Mouse (Mus musculus) brain, embryonic 14.5 days (tissue): Measurements from ENCODE around the gene Acad11. TPM values are rescaled to one million over a fixed set of nuclear protein-coding genes. Genes with fewer than 3 reads are reported as not detected.

ENCODE experiments used
- DNase-seq: peaks from one replicate; pipeline ENCODE4 v3.0.0-alpha.2; 2011; ENCODE audit warnings: low read depth
- CTCF ChIP-seq: fragments of 200-500 bp; IDR thresholded peaks from 2 replicates; pipeline ENCODE4 v1.5.1; 2012; ENCODE audit warnings: inconsistent platforms, mild to moderate bottlenecking, moderate library complexity, borderline replicate concordance; ENCODE audit not compliant: insufficient read depth, insufficient read length; ENCODE audit errors: extremely low read depth
- POLR2A ChIP-seq: fragments of 200-500 bp; IDR thresholded peaks from 2 replicates; pipeline ENCODE4 v1.6.1; 2012; ENCODE audit warnings: mild to moderate bottlenecking, inconsistent platforms, borderline replicate concordance; ENCODE audit not compliant: poor library complexity, insufficient read depth, insufficient read length, severe bottlenecking; ENCODE audit errors: extremely low read depth
- polyA plus RNA-seq: library from polyadenylated mRNA; depleted of rRNA; stranded (reverse); fragments of >200 nt; gene quantifications from 2 replicates; pipeline ENCODE4 v1.2.3, GENCODE M21; 2012; rRNA removed

Gene Acad11
- polyA plus RNA-seq, 1 experiment = 8.1 TPM

DNA sequence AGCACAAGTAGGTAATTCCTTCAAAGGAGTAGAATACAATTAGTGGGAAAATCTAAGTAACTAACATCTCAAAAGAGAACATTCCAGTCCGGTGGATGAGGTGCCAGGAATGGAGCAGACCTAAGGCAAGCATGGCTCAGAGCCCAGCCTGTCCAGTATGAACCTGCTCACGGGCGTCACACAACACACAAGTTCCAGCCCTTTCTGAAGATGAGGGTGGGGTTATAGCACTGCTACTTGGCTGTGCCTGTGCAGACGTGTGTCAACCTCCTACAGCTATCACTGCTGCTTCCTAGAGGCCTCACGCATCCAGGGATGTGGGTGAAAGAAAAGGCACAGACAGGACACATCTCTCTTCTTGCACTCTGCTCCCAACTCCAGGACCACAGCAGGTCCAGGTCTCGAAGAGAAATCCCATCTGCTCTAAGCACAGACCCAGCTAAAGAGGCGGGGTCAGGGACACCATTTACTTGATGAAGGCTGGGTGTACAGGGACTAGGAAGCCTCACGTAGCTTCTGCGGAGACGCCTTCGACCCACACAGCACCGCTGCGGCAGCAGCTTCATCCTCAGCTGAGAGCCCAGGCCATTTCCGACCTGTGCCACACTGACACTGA, 92.0 kb downstream of the Acad11 start:
- no peak for DNase-seq
- TF ChIP-seq POLR2A = no peak
- TF ChIP-seq CTCF = no peak

GRCm38 (mm10) chr9:104156506-104156905, 93.3 kb downstream of the Acad11 start:
- TF ChIP-seq CTCF (no peak), POLR2A (no peak)

GRCm38 (mm10) chr9:104157291-104157690, 94.1 kb downstream of the Acad11 start:
- no peak for DNase-seq
- no peak for TF ChIP-seq CTCF
- no peak for TF ChIP-seq POLR2A

More at GRCm38 (mm10) chr9:104156506-104156905, 93.3 kb downstream of the Acad11 start:
- no peak for DNase-seq

DNA sequence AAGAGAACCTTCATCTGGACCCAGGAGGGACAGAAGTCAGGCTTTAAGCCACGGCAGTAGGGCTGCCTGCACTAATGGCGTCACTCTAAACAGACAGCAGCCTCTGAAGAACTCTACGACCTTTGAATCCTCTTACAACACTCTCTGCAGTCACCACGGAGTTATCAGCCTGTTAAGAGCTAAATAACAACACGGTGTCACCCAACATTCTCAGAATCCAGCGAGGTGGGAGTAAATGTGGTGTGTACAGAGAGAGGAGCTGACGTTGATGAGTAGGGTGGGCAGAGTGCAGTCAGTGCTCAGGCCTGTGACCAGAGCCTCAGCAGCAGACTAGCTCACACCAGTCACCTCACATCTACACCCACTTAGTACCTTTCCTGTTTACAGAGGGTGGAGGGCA, 97.9 kb downstream of the Acad11 start:
- TF ChIP-seq CTCF (no peak), POLR2A (no peak)
- no peak for DNase-seq

- TF ChIP-seq POLR2A (no peak), CTCF (peak; percentile 18; the same call in 1 of the 2 replicates)
- DNase-seq = no peak
These were observed 101.0 kb downstream of the Acad11 start for GRCm38 (mm10) chr9:104164194-104164593.

GRCm38 (mm10) chr9:104165926-104166325, 102.7 kb downstream of the Acad11 start:
- no peak for TF ChIP-seq POLR2A
- TF ChIP-seq CTCF = no peak
- DNase-seq = no peak

DNA sequence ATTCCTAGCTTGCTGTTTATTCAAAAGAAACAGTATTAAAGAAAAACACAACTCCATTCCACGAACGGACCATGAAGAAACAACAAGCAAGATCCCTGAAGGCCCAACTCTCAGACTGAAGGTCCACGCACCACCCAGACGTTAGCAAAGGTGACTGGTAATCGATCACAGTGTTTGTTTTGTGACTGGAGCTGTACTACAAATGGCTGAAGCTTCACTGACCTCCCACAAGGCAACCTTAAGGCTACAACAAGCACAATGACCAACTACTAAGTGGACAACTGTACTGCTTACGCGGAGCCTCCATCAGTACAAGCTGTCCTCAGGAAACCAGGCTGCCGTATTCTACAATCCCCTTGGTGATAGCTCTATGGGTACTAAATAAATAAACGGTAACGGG, 106.8 kb downstream of the Acad11 start:
- no peak for DNase-seq
- TF ChIP-seq POLR2A (no peak), CTCF (no peak)

DNA sequence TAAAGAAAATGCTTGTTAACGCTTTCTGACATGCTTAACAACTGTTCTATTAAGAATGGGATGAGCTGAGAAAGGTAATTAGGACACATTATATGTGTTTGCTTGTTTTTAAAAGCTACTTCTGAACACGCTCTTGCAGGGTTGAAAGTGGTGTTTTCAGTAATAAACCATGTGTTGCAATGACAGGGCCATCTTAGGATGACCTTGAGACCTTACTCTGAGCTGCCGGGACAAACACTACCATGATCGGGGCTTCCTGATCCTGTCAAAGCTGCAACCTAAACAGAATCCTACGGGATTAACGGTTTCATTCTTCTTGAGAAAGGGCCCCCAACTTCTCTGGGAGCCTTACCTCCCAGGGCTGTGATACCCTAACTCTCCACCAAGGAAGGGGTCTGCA, 108.5 kb downstream of the Acad11 start:
- DNase-seq = no peak

GRCm38 (mm10) chr9:104172342-104172741, 109.2 kb downstream of the Acad11 start:
- no peak for DNase-seq
- TF ChIP-seq CTCF (no peak), POLR2A (no peak)

More for the DNA sequence above, 108.5 kb downstream of the Acad11 start:
- no peak for TF ChIP-seq CTCF
- no peak for TF ChIP-seq POLR2A

Other genes with a start within 250 kb of the Acad11 start
- gene Nphp3, start 60.8 kb upstream of the Acad11 start, polyA plus RNA-seq = 10.2 and 11.3 TPM in 2 replicates
- not detected in 2 replicates for gene Gm28305, start 22.7 kb upstream of the Acad11 start, polyA plus RNA-seq
- 68.8 and 69.7 TPM in 2 replicates for gene Uba5, start 243 bp upstream of the Acad11 start, polyA plus RNA-seq
- 0.25 and 0.78 TPM in 2 replicates for gene Ackr4, start 63.6 kb downstream of the Acad11 start, polyA plus RNA-seq
- gene Dnajc13, start 199.6 kb downstream of the Acad11 start, polyA plus RNA-seq = 86.3 and 96.1 TPM in 2 replicates